Mouse (Mus musculus): ENCODE results near the gene Sync. TPM values are rescaled to one million over a fixed set of nuclear protein-coding genes. Genes with fewer than 3 reads are reported as not detected.
A peak's percentile ranks its signal among the peaks of the same experiment; 100 is the strongest.

Gene Sync
- polyA plus RNA-seq, 1 experiment from 2014 or later: 1.7 TPM

GRCm38 (mm10) chr4:129254571-129254970 is 32.8 kb upstream of the Sync start:
- WGBS: 83% methylated on average over 3 of the region's 3 CpGs

GRCm38 (mm10) chr4:129256450-129257380 is 30.7 kb upstream of the Sync start:
- WGBS: 21% methylated on average over 8 of the region's 8 CpGs
- ATAC-seq (ENCODE audit: insufficient number of reproducible peaks, insufficient read depth, low FRiP score, low read depth): peak; percentile 49; the same call in 1 of the 2 replicates

More at GRCm38 (mm10) chr4:129254571-129254970, 32.8 kb upstream of the Sync start:
- Histone ChIP-seq H3K9me3 (ENCODE audit: control insufficient read depth, low read depth, low read length) (no peaks in the 10 kb centered on the region), H3K36me3 (ENCODE audit: control insufficient read depth, insufficient read depth, low read length) (no peaks in the 10 kb centered on the region), H3K27ac (ENCODE audit: low read length) (no peak overlapping the region), H3K9ac (replicated peaks; ENCODE audit: low read depth, low read length) (no peak overlapping the region), H3K4me3 (ENCODE audit: low read depth, low read length) (no peak overlapping the region), H3K4me1 (ENCODE audit: control insufficient read depth, insufficient read depth, low read length) (peaks cover 16% of the 10 kb centered on the region), H3K27me3 (ENCODE audit: control insufficient read depth, insufficient read depth, low read length) (no peaks in the 10 kb centered on the region), H3K4me2 (replicated peaks; ENCODE audit: low read depth, low read length) (no peak overlapping the region)
- ATAC-seq (ENCODE audit: insufficient number of reproducible peaks, insufficient read depth, low FRiP score, low read depth): no peak

GRCm38 (mm10) chr4:129259101-129259500 is 28.3 kb upstream of the Sync start:
- H3K9me3 ChIP-seq (ENCODE audit: control insufficient read depth, low read depth, low read length): no peaks in the 10 kb centered on the region
- no peak for ATAC-seq (ENCODE audit: insufficient number of reproducible peaks, insufficient read depth, low FRiP score, low read depth)
- no peak overlapping the region for H3K27ac ChIP-seq (ENCODE audit: low read length)
- WGBS: 87% methylated on average over 4 of the region's 4 CpGs
- no peaks in the 10 kb centered on the region for H3K36me3 ChIP-seq (ENCODE audit: control insufficient read depth, insufficient read depth, low read length)
- no peak overlapping the region for H3K9ac ChIP-seq (replicated peaks; ENCODE audit: low read depth, low read length)
- H3K4me3 ChIP-seq (ENCODE audit: low read depth, low read length): no peak overlapping the region
- no peak overlapping the region for H3K4me2 ChIP-seq (replicated peaks; ENCODE audit: low read depth, low read length)
- H3K4me1 ChIP-seq (ENCODE audit: control insufficient read depth, insufficient read depth, low read length): peaks cover 20% of the 10 kb centered on the region
- H3K27me3 ChIP-seq (ENCODE audit: control insufficient read depth, insufficient read depth, low read length): no peaks in the 10 kb centered on the region

More at GRCm38 (mm10) chr4:129256450-129257380, 30.7 kb upstream of the Sync start:
- H3K4me2 ChIP-seq (replicated peaks; ENCODE audit: low read depth, low read length): no peak overlapping the region
- H3K4me3 ChIP-seq (ENCODE audit: low read depth, low read length): no peak overlapping the region
- H3K9me3 ChIP-seq (ENCODE audit: control insufficient read depth, low read depth, low read length): no peaks in the 10 kb centered on the region
- H3K9ac ChIP-seq (replicated peaks; ENCODE audit: low read depth, low read length): no peak overlapping the region
- no peaks in the 10 kb centered on the region for H3K36me3 ChIP-seq (ENCODE audit: control insufficient read depth, insufficient read depth, low read length)
- no peaks in the 10 kb centered on the region for H3K27me3 ChIP-seq (ENCODE audit: control insufficient read depth, insufficient read depth, low read length)
- H3K4me1 ChIP-seq (ENCODE audit: control insufficient read depth, insufficient read depth, low read length): peaks cover 10% of the 10 kb centered on the region
- H3K27ac ChIP-seq (ENCODE audit: low read length): no peak overlapping the region

- Histone ChIP-seq H3K27me3 (ENCODE audit: control insufficient read depth, insufficient read depth, low read length) (no peaks in the 10 kb centered on the region), H3K4me1 (ENCODE audit: control insufficient read depth, insufficient read depth, low read length) (peaks cover 20% of the 10 kb centered on the region), H3K4me2 (replicated peaks; ENCODE audit: low read depth, low read length) (no peak overlapping the region), H3K9me3 (ENCODE audit: control insufficient read depth, low read depth, low read length) (no peaks in the 10 kb centered on the region), H3K27ac (ENCODE audit: low read length) (no peak overlapping the region), H3K36me3 (ENCODE audit: control insufficient read depth, insufficient read depth, low read length) (no peaks in the 10 kb centered on the region), H3K9ac (replicated peaks; ENCODE audit: low read depth, low read length) (no peak overlapping the region), H3K4me3 (ENCODE audit: low read depth, low read length) (no peak overlapping the region)
- 19% methylated on average over 6 of the region's 6 CpGs for WGBS
- ATAC-seq (ENCODE audit: insufficient number of reproducible peaks, insufficient read depth, low FRiP score, low read depth): no peak
These were observed 26.7 kb upstream of the Sync start for GRCm38 (mm10) chr4:129260678-129261077.

GRCm38 (mm10) chr4:129261196-129261595 is 26.2 kb upstream of the Sync start, which contains the start of gene C77080:
Gene C77080, minus strand, starts transcription at chr4:129261404.
- H3K27me3 ChIP-seq (ENCODE audit: control insufficient read depth, insufficient read depth, low read length): no peaks in the 10 kb centered on the region
- H3K4me2 ChIP-seq (replicated peaks; ENCODE audit: low read depth, low read length): no peak within 1 kb of the TSS
- WGBS: 11% methylated on average over 3 of the region's 4 CpGs
- H3K36me3 ChIP-seq (ENCODE audit: control insufficient read depth, insufficient read depth, low read length): no peaks in the 10 kb centered on the region
- H3K9me3 ChIP-seq (ENCODE audit: control insufficient read depth, low read depth, low read length): no peaks in the 10 kb centered on the region
- H3K4me1 ChIP-seq (ENCODE audit: control insufficient read depth, insufficient read depth, low read length): peaks cover 20% of the 10 kb centered on the region
- ATAC-seq (ENCODE audit: insufficient number of reproducible peaks, insufficient read depth, low FRiP score, low read depth): no peak
- H3K27ac ChIP-seq (ENCODE audit: low read length): no peak within 1 kb of the TSS
- H3K4me3 ChIP-seq (ENCODE audit: low read depth, low read length): no peak within 1 kb of the TSS
- H3K9ac ChIP-seq (replicated peaks; ENCODE audit: low read depth, low read length): no peak within 1 kb of the TSS

GRCm38 (mm10) chr4:129263225-129264021 is 24.0 kb upstream of the Sync start:
- H3K4me2 ChIP-seq (replicated peaks; ENCODE audit: low read depth, low read length): peak overlapping the region; percentile 15; the same call in 1 of the 2 replicates
- WGBS: 32% methylated on average over 19 of the region's 19 CpGs
- peak overlapping the region; percentile 33; the same call in 1 of the 2 replicates for H3K27ac ChIP-seq (ENCODE audit: low read length)
- ATAC-seq (ENCODE audit: insufficient number of reproducible peaks, insufficient read depth, low FRiP score, low read depth): peak; percentile 82; the same call in 1 of the 2 replicates
- H3K36me3 ChIP-seq (ENCODE audit: control insufficient read depth, insufficient read depth, low read length): no peaks in the 10 kb centered on the region
- H3K4me3 ChIP-seq (ENCODE audit: low read depth, low read length): no peak overlapping the region
- H3K4me1 ChIP-seq (ENCODE audit: control insufficient read depth, insufficient read depth, low read length): peaks cover 10% of the 10 kb centered on the region
- no peaks in the 10 kb centered on the region for H3K27me3 ChIP-seq (ENCODE audit: control insufficient read depth, insufficient read depth, low read length)
- H3K9me3 ChIP-seq (ENCODE audit: control insufficient read depth, low read depth, low read length): no peaks in the 10 kb centered on the region
- H3K9ac ChIP-seq (replicated peaks; ENCODE audit: low read depth, low read length): no peak overlapping the region

- no peak; the same call in 1 of the 2 replicates for ATAC-seq (ENCODE audit: insufficient number of reproducible peaks, insufficient read depth, low FRiP score, low read depth)
These were observed 21.2 kb upstream of the Sync start for GRCm38 (mm10) chr4:129266191-129266590.

GRCm38 (mm10) chr4:129266821-129267220 is 20.6 kb upstream of the Sync start:
- no peak for ATAC-seq (ENCODE audit: insufficient number of reproducible peaks, insufficient read depth, low FRiP score, low read depth)
- no peak overlapping the region for H3K9ac ChIP-seq (replicated peaks; ENCODE audit: low read depth, low read length)
- H3K36me3 ChIP-seq (ENCODE audit: control insufficient read depth, insufficient read depth, low read length): no peaks in the 10 kb centered on the region
- no peak overlapping the region for H3K4me3 ChIP-seq (ENCODE audit: low read depth, low read length)
- no peaks in the 10 kb centered on the region for H3K9me3 ChIP-seq (ENCODE audit: control insufficient read depth, low read depth, low read length)
- no peak overlapping the region for H3K4me2 ChIP-seq (replicated peaks; ENCODE audit: low read depth, low read length)
- peaks cover 10% of the 10 kb centered on the region for H3K4me1 ChIP-seq (ENCODE audit: control insufficient read depth, insufficient read depth, low read length)
- H3K27ac ChIP-seq (ENCODE audit: low read length): no peak overlapping the region
- 64% methylated on average over 5 of the region's 5 CpGs for WGBS
- no peaks in the 10 kb centered on the region for H3K27me3 ChIP-seq (ENCODE audit: control insufficient read depth, insufficient read depth, low read length)

More at GRCm38 (mm10) chr4:129266191-129266590, 21.2 kb upstream of the Sync start:
- Histone ChIP-seq H3K27me3 (ENCODE audit: control insufficient read depth, insufficient read depth, low read length) (no peaks in the 10 kb centered on the region), H3K9ac (replicated peaks; ENCODE audit: low read depth, low read length) (no peak overlapping the region), H3K36me3 (ENCODE audit: control insufficient read depth, insufficient read depth, low read length) (no peaks in the 10 kb centered on the region), H3K9me3 (ENCODE audit: control insufficient read depth, low read depth, low read length) (no peaks in the 10 kb centered on the region), H3K4me1 (ENCODE audit: control insufficient read depth, insufficient read depth, low read length) (peaks cover 10% of the 10 kb centered on the region), H3K27ac (ENCODE audit: low read length) (no peak overlapping the region), H3K4me3 (ENCODE audit: low read depth, low read length) (no peak overlapping the region), H3K4me2 (replicated peaks; ENCODE audit: low read depth, low read length) (no peak overlapping the region)
- WGBS: 69% methylated on average over 4 of the region's 4 CpGs

All from stomach, embryonic 14.5 days (tissue).